Mouse (Mus musculus) c-Kit-positive CD71-positive TER-119-positive erythroid progenitor cells, embryonic 14.5 days (primary cell): ENCODE measurements around the gene 6030408B16Rik.
A peak's percentile ranks its signal among the peaks of the same experiment; 100 is the strongest.

Source experiments
- DNase-seq: peaks from one replicate; pipeline ENCODE4 v3.0.0-alpha.2; 2013; ENCODE audit warnings: low spot score

Gene 6030408B16Rik

DNA sequence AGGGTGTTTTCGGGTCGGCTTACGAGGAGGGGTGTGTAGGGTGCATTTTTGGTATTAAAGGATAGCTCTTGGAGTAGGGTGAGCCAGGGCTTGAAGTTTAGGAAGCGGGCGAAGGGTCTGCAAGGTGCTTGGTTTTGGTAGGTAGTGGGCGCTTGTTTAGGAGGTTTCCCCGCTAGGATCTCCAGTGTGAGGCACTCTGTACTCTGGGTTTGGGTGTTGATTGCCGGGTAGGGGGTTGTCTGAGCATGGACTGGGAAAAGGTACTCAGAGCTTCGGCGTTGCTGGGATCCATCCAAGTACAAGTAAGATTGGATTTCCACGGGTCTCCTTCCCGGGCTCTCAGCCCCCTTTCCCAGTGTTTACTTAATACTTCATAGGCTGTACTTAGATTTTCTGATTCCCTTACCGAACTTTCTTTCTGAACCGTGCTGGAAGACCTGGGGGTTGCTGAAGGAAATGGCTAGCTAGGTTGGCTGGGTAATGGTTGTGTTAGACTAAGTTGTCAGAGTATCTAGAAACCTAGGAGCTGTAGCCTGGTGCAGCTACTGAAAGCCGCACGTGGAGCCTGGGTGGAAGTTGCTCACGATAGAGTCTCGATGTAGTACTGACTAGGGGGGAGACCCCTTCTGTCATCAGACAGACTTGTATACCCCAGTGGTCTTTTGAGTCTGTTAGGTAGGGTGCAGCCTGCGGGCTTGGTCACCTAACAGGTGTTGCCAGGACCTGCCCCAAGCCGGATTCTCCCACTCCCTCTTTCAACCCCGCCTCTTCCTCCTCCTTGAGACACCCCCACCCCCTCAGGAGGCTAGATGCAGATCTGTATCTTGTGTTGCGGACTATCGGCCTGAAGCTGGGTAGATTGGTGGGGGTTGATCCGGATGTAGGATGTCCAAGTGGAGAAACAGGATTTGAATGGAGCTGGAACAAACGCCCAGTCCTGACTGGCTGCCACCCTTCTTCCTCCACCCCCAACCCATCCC lies 25.7 kb upstream of the 6030408B16Rik start:
- DNase-seq = no peak

DNA sequence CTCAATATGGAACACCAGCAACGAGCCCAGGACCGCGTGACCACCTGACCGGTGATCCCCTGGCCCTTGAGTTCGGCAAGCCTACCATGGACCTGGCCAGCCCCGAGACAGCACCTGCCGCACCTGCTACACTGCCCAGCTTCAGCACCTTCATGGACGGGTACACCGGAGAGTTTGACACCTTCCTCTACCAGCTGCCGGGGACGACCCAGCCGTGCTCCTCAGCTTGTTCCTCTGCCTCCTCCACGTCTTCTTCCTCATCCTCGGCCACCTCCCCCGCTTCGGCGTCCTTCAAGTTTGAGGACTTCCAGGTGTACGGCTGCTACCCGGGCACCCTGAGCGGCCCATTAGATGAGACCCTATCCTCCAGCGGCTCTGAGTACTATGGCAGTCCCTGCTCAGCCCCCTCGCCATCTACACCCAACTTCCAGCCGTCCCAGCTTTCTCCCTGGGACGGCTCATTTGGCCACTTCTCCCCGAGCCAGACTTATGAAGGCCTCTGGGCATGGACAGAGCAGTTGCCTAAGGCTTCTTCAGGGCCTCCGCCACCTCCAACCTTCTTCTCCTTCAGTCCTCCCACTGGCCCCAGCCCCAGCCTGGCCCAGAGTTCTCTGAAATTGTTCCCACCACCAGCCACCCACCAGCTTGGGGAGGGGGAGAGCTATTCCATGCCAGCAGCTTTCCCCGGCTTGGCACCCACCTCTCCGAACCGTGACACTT lies 22.8 kb upstream of the 6030408B16Rik start:
- no peak for DNase-seq

GRCm38 (mm10) chr15:101271107-101271506 lies 21.9 kb upstream of the 6030408B16Rik start:
- DNase-seq = no peak

- DNase-seq = no peak
These were observed 21.5 kb upstream of the 6030408B16Rik start for GRCm38 (mm10) chr15:101271513-101271912.

- no peak for DNase-seq
These were observed 18.6 kb upstream of the 6030408B16Rik start for GRCm38 (mm10) chr15:101274380-101274779.

GRCm38 (mm10) chr15:101277351-101277899 lies 15.6 kb upstream of the 6030408B16Rik start:
- DNase-seq = no peak

- no peak for DNase-seq
These were observed 14.4 kb upstream of the 6030408B16Rik start for GRCm38 (mm10) chr15:101278589-101278988.

DNA sequence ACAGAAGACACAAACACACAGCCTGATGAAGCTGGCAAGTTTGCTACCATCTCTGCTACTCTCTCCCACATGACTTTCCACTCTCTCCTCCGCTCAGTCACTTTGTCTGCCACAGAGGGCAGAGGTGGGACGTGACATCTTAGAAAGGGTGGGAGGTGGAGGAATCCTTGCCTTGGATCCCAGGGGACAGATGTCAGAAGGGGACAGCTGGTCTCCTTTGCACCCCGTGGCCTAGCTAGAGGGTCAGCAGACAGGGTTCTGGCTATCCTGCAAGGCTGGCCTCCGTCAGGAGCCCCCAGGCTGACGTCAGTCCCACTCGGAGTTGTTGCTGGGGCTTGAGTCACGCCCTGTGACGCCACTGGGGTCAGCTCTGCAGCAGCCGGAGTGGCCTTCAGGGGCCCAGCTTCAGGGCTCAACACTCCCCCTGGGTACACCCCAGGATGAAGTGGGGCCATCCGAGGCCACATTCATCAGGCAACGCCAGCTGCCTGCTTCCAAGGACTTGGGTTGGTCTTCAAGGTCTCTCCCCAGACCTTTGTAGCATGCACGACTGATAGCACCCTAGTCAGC lies 13.5 kb upstream of the 6030408B16Rik start:
- no peak for DNase-seq

- no peak for DNase-seq
These were observed 10.5 kb upstream of the 6030408B16Rik start for GRCm38 (mm10) chr15:101282471-101282870.

GRCm38 (mm10) chr15:101283183-101283910 lies 9.7 kb upstream of the 6030408B16Rik start:
- peak; percentile 65 for DNase-seq

DNA sequence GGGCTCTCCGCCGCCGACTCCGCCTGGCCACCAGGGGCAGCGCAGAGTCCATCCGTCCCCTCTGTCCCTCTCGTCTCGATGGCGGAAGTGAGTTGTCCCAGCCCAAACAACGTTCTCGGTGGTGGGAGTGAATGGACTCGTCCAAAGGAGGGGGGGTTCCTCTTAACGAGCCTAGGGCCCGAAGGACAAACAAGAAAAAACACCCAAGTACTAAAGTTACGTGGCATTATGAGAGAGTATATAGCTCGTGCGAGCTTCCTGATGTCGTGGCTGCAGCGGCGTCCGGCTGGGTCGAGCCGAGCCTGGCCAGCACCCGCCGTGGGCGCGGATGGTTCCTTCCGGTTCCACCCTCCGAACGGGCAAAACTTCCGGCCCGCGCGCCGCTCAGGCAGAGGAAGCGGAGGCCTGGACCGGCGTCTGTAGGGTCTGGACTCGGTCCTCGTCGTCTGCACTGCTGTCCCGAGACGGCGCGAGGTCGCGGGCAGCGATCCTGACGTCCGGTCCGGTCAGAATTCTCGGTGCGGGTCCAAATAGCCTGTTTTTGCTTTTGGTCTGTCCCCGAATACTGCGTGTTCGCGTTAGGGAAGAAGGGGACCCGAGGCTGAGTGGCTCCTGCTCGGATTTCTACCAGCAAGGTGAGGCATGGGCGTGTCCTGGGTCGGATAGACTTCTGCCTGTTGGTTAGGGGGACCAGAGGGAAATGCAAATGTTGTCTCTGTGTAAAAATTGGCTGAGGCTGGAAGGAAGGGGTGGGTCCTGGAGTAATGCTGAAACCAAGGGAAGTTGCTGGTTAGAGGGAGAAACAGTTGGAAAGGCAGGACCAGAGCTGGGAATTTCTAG lies 8.9 kb upstream of the 6030408B16Rik start, which contains the start of gene Atg101:
TSS of gene Atg101 (plus strand) at position 362 of the 840 bp plus-strand sequence.
- DNase-seq = peak; percentile 89

GRCm38 (mm10) chr15:101286129-101286770 lies 6.8 kb upstream of the 6030408B16Rik start:
- no peak for DNase-seq

DNA sequence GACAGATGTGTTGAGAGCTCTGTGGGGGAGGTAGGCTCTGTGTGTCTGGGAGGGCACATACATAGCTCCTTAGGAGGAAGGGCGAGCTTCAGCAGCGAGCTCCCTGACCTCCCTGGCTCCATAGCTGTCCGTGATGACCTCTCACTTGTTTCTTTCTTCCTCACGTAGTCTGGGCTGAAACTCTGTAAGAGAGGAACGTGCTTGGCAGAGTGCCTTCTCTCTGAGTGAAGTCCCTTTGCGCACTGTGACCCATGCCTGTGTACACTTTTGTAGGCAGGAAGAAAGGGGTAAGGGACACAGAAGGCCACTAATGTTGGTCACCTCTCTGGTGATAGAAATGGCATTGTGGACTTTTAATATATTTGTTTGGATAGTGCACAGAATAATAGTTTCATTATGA lies 5.7 kb upstream of the 6030408B16Rik start:
- no peak for DNase-seq

- no peak for DNase-seq
These were observed 2.7 kb upstream of the 6030408B16Rik start for GRCm38 (mm10) chr15:101290354-101290753.

- no peak for DNase-seq
These were observed 1.0 kb upstream of the 6030408B16Rik start for GRCm38 (mm10) chr15:101292012-101292411.

DNA sequence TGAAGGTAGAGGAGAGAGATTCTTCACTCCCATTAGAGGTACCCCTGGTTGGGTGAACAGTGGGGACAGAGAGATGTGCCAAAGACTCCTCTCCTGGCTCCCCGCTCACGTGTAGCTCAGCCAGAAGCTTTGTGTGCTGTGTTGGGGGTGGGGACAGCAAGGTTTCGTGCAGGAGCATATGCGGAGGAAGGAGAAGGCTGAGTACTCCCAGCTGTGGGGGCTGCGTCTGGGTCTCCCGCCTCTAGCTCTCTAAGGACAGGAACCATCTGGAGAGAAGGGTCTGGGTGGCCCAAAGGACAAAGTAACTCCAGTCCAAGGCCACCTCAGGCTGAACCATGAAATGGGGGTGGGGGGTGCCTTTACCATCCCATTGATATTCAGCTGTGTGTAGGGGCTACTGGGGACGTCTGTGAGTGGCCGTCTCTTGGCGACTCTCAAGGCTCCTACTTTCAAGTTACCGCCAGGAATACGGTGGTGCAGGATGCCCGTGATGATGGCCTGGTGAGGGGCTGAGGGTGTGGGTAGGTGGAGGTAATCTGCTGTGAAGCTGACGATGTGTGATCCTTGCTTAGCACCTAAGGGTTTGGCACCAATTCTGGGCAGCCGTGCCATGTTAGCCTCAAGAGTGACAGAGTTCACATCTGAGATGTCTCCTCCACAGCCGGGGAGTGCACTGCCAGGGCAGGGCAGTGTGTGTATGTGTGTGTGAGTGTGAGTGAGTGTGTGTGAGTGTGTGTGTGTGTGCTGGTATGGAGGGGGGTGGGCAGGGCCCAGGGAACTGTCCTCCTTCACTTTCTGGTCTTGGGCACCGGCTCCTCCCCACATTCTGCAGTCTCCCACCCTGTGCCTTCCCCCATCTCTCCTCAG lies 1.2 kb downstream of the 6030408B16Rik start:
- DNase-seq = no peak

- DNase-seq = no peak
These were observed 2.1 kb downstream of the 6030408B16Rik start for GRCm38 (mm10) chr15:101295106-101295505.

DNA sequence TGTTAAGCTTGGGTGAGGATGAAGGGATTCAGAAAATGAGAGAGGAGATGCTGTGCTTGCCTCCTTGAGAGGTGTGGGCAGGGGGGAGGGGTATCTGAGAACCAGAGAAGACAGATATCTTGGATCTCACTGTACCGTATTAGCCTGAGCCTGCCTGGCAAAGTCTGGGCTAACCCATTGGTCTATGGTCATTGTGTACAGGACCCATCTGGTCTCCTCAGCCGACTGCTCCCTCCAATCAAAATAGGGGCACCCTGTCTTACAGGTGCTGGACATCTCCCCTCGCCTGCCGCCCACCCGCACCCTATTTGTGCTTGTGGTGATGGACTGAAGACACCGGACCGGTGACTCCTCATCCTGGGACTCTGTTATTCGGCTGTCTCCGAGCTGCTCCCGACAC lies 2.6 kb downstream of the 6030408B16Rik start:
- no peak for DNase-seq

DNA sequence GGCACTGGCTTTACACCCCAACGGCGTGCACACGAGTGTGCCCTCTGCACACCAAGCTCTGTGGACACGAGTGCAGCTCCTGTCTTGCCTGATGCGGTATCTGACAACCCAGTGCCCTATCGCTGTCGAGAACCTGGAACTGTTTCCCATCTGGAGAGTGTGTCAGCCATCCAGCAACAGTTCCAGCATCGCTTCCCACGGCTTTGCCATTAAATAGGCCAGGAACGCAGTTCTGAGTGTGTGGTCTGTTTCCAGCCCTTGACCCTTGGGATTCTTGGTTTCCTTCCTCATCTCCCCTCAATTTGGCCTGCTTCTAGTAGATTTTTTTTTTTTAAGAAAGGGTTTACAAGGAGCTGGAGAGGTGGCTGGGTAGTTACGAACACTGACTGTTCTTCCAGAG lies 3.1 kb downstream of the 6030408B16Rik start:
- DNase-seq = no peak
